Mouse (Mus musculus) bone marrow, adult 2 months (tissue): ENCODE data around the gene Lcor. TPM values are rescaled to one million over a fixed set of nuclear protein-coding genes. Genes with fewer than 3 reads are reported as not detected.
A peak's percentile ranks its signal among the peaks of the same experiment; 100 is the strongest.

Experiments used
- H3K27ac ChIP-seq: fragments of 200-500 bp; 2 replicates; pipeline ENCODE4 v1.5.1; 2012; ENCODE audit warnings: low read depth, mild to moderate bottlenecking, control low read depth, inconsistent platforms, low read length; ENCODE audit not compliant: control insufficient read depth, poor library complexity, insufficient read depth
- H3K4me1 ChIP-seq: fragments of 200-500 bp; 2 replicates; pipeline ENCODE4 v1.6.1; 2011; ENCODE audit warnings: low read length; ENCODE audit not compliant: control insufficient read depth, insufficient read depth
- H3K4me3 ChIP-seq: fragments of 200-500 bp; replicated peaks from 2 replicates; pipeline ENCODE3; 2011; ENCODE audit warnings: mild to moderate bottlenecking, low read depth, low read length, control low read depth; ENCODE audit not compliant: control insufficient read depth
- CTCF ChIP-seq: fragments of 200-500 bp; IDR thresholded peaks from 2 replicates; pipeline ENCODE4 v1.5.1; 2011; ENCODE audit warnings: low read length, control low read depth; ENCODE audit not compliant: control insufficient read depth, insufficient read depth
- POLR2A ChIP-seq: fragments of 200-500 bp; IDR thresholded peaks from 2 replicates; pipeline ENCODE4 v1.6.1; 2011; ENCODE audit warnings: low read depth, mild to moderate bottlenecking, control low read depth, low read length, borderline replicate concordance; ENCODE audit not compliant: control insufficient read depth
- WGBS: fragments of 180-500 bp; shearing (Covaris S2); methylation state at CpG from one replicate; pipeline ENCODE4 v1.1.7; 2018; 5-methylcytosine and 5-hydroxymethylcytosine counted together
- polyA plus RNA-seq: library from polyadenylated mRNA; stranded (reverse); fragments of >200 nt; gene quantifications from 2 replicates; pipeline ENCODE4 v1.2.4, GENCODE M21; 2011; ENCODE audit warnings: low replicate concordance; ENCODE audit not compliant: missing spikeins, insufficient read depth, insufficient read length

The Lcor gene
- polyA plus RNA-seq, 1 experiment: 7.5 TPM

- TF ChIP-seq CTCF: no peak
- TF ChIP-seq POLR2A: no peak
- no peak overlapping the region for H3K4me3 ChIP-seq
- H3K27ac ChIP-seq: no peak overlapping the region
- WGBS: 95% methylated on average over 10 of the region's 10 CpGs
- no peaks in the 10 kb centered on the region for H3K4me1 ChIP-seq
These were observed 104.3 kb downstream of the Lcor start for GRCm38 (mm10) chr19:41586752-41587151.

DNA sequence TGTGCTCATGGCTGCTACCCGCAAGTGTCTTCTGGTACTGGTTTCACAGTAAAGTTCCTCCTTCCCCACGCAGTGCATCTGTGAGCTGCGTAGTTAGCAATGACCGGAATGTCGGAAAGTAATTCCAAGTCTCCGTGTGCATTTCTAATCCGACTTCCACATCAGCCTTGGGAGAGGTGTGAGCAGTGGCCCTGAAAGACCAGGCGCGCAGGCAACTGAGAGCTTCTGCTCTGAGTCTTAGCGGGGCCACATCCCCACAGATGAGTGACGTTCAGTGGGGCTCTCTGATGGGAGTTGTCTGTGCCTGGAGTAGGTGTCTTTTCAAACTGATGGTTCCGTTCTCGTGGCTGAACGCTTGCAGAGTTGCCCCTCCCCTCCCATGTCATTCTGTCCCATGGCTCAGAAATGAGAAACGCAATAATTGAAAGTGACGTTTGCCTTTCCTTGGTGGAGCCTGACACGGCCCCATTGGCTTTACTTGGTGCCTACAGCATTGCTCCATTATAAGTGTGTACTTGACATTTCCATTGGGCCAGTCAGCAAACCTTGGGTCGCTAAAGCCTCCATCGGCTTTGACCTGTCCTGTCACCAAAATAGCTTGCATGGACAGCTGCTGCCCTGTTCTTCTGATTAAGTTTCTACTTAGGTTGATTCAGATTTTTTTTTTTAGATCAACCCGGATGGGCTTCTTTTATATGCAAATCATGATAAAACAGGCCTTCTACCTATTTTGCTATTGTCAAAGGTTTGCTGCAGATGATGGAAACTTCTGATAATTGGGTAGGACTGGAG lies 105.2 kb downstream of the Lcor start:
- no peak overlapping the region for H3K4me3 ChIP-seq
- TF ChIP-seq POLR2A (no peak), CTCF (no peak)
- no peak overlapping the region for H3K27ac ChIP-seq
- 89% methylated on average over 20 of the region's 20 CpGs for WGBS
- no peaks in the 10 kb centered on the region; the same call in 1 of the 2 replicates for H3K4me1 ChIP-seq

GRCm38 (mm10) chr19:41589026-41589425 lies 106.6 kb downstream of the Lcor start:
- WGBS: 88% methylated on average over 7 of the region's 7 CpGs

DNA sequence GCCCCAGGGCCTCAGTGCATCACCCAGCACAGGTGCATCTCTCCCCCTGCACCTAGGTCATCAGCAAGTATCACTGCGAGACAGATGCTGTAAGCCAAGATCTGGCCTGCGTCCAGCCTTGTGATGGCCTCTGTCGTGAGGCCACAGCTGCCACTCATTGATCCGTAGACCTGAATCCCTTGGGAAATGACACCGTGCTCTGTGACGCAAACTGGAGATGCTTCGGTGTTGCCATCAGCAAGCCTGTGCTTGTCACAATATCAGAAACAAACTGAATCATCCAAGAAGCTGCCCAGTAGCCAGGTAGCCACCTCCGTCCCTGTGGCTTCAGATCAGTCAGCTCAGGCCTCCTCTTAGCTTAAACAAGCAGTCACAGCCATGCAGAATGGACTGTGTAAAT lies 107.2 kb downstream of the Lcor start:
- H3K4me3 ChIP-seq: no peak overlapping the region
- TF ChIP-seq POLR2A (no peak), CTCF (no peak)
- H3K4me1 ChIP-seq: no peaks in the 10 kb centered on the region; the same call in 1 of the 2 replicates
- 85% methylated on average over 8 of the region's 8 CpGs for WGBS
- no peak overlapping the region for H3K27ac ChIP-seq

More at GRCm38 (mm10) chr19:41589026-41589425, 106.6 kb downstream of the Lcor start:
- Histone ChIP-seq H3K4me3 (no peak overlapping the region), H3K27ac (no peak overlapping the region), H3K4me1 (no peaks in the 10 kb centered on the region; the same call in 1 of the 2 replicates)
- no peak for TF ChIP-seq POLR2A
- TF ChIP-seq CTCF: no peak

DNA sequence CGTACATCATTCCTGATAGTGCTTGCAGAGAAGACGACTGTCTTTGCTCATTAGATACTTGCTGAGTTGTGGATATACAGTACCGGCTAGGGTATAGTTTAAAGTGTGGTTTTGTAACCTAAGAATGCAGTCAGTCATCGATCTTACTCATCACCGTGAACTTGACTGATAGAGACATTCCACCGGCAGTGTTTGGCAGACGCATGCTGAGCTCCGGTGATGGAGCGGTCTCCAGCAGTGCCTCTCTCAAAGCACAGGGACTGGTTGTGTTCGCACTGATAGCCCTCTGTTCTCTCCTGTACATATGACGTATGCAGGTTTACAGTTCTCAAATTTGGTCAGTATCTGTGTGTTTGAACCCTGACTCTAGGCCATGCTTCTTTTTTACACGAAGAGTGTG lies 109.4 kb downstream of the Lcor start:
- Histone ChIP-seq H3K4me1 (no peaks in the 10 kb centered on the region; the same call in none of the 2 replicates), H3K4me3 (no peak overlapping the region), H3K27ac (no peak overlapping the region)
- WGBS: 87% methylated on average over 12 of the region's 12 CpGs
- TF ChIP-seq POLR2A (no peak), CTCF (no peak)

- WGBS: 9% methylated on average over 6 of the region's 6 CpGs
- peak overlapping the region; percentile 15; the same call in 1 of the 2 replicates for H3K27ac ChIP-seq
- TF ChIP-seq CTCF (no peak), POLR2A (no peak)
- no peak overlapping the region for H3K4me3 ChIP-seq
- H3K4me1 ChIP-seq: peaks cover 2% of the 10 kb centered on the region; the same call in 1 of the 2 replicates
These were observed 114.9 kb downstream of the Lcor start for GRCm38 (mm10) chr19:41597170-41597894.

GRCm38 (mm10) chr19:41600647-41601046 lies 118.2 kb downstream of the Lcor start:
- H3K4me3 ChIP-seq: no peak overlapping the region
- TF ChIP-seq CTCF (no peak), POLR2A (no peak)
- 23% methylated on average over 11 of the region's 11 CpGs for WGBS
- H3K4me1 ChIP-seq: peaks cover 2% of the 10 kb centered on the region; the same call in 1 of the 2 replicates
- H3K27ac ChIP-seq: no peak overlapping the region
